Mouse (Mus musculus) embryonic facial prominence, embryonic 15.5 days (tissue): ENCODE results near the gene Etl4. TPM values are rescaled to one million over a fixed set of nuclear protein-coding genes. Genes with fewer than 3 reads are reported as not detected.
"Not testable (repeated sequence)": the region's sequence is repeated elsewhere in the genome, so short reads cannot be mapped to it uniquely, and the experiment has no call there.

Source experiments
- ATAC-seq: fragments of 200-750 bp; cut with Nextera tagmentation; 2 replicates; pipeline ENCODE4 v1.8.0; 2017; ENCODE audit warnings: low read depth, moderate TSS enrichment; ENCODE audit not compliant: insufficient number of reproducible peaks, low FRiP score, low TSS enrichment
- H3K27ac ChIP-seq: fragments of 300-500 bp; sonication (generic); replicated peaks from 2 replicates; pipeline ENCODE4 v1.5.1; 2015; ENCODE audit warnings: mild to moderate bottlenecking, inconsistent platforms
- H3K27me3 ChIP-seq: fragments of 300-500 bp; sonication (generic); 2 replicates; pipeline ENCODE4 v1.6.1; 2015; ENCODE audit warnings: inconsistent platforms
- H3K36me3 ChIP-seq: fragments of 300-500 bp; sonication (generic); 2 replicates; pipeline ENCODE4 v1.6.1; 2015; ENCODE audit warnings: mild to moderate bottlenecking, inconsistent platforms
- H3K4me1 ChIP-seq: fragments of 300-500 bp; sonication (generic); 2 replicates; pipeline ENCODE4 v1.6.1; 2015; ENCODE audit warnings: inconsistent platforms
- H3K4me2 ChIP-seq: fragments of 300-500 bp; sonication (generic); replicated peaks from 2 replicates; pipeline ENCODE4 v1.6.1; 2015; ENCODE audit warnings: mild to moderate bottlenecking, inconsistent platforms
- H3K4me3 ChIP-seq: fragments of 300-500 bp; sonication (generic); replicated peaks from 2 replicates; pipeline ENCODE4 v1.5.1; 2015; ENCODE audit warnings: mild to moderate bottlenecking, inconsistent platforms
- H3K9ac ChIP-seq: fragments of 300-500 bp; sonication (generic); 2 replicates; pipeline ENCODE4 v1.6.1; 2015; ENCODE audit warnings: inconsistent platforms
- H3K9me3 ChIP-seq: fragments of 300-500 bp; sonication (generic); replicated peaks from 2 replicates; pipeline ENCODE4 v1.6.1; 2016; ENCODE audit warnings: inconsistent platforms
- WGBS: fragments of 180-500 bp; shearing (Covaris S2); methylation state at CpG from one replicate; pipeline ENCODE4 v1.1.7; 2015; 5-methylcytosine and 5-hydroxymethylcytosine counted together
- polyA plus RNA-seq: library from polyadenylated mRNA; unstranded; fragments of >200 nt; fragmentation: Nextera tagmentation; extraction: Ambion mirVana; gene quantifications from 2 replicates; pipeline ENCODE4 v1.2.1, GENCODE M21; 2015

Etl4 gene
- polyA plus RNA-seq, 1 experiment from 2014 or later, result 39.0 TPM

DNA sequence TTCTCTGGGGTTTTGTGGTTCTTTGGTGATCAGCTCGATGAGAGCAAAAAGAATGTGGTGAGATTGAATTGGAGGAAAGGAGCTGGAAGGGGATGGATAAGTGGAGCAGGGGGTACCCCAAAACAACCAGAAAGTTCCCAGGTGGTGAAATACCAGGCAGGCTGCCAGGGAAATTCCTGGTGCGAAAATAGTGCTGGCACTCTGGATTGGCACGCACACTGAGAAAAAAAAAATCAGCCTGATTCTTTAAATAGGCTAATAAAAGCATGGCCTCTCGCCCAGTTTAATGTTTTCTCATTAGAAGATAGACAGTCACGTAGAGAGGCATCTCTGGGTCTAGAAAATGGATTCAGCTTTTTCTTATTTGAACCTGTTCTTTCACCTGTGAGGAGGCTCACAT lies 258.0 kb downstream of the Etl4 start:
- Histone ChIP-seq H3K9ac (no peak overlapping the region), H3K4me3 (no peak overlapping the region), H3K27me3 (no peaks in the 10 kb centered on the region), H3K4me2 (no peak overlapping the region), H3K36me3 (no peaks in the 10 kb centered on the region), H3K4me1 (no peaks in the 10 kb centered on the region), H3K9me3 (no peaks in the 10 kb centered on the region), H3K27ac (no peak overlapping the region)
- no peak for ATAC-seq
- WGBS, result 55% methylated on average over 5 of the region's 5 CpGs

DNA sequence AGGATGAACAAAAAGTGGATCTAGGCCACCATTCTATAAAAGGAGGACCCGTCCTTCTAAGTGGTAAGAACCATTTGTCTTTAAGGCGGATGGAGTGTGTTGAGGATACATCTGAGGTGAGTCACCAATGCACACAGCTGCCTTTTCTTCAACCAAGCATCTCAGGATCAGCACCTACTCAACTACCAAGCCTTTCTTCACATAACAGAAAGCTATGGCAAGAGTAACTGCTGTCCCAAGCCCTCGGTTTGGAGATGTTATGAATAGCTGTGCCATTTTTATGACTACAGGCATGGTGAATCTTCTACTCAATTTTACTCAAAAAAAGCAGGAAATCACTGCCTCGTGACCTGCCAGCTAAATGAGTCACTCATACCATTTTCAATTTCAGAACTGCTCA lies 258.6 kb downstream of the Etl4 start:
- no peak overlapping the region for H3K27ac ChIP-seq
- no peak overlapping the region for H3K9ac ChIP-seq
- WGBS, result 82% methylated on average over 4 of the region's 4 CpGs
- H3K4me3 ChIP-seq, result no peak overlapping the region
- no peaks in the 10 kb centered on the region for H3K9me3 ChIP-seq
- ATAC-seq, result no peak
- H3K4me1 ChIP-seq, result no peaks in the 10 kb centered on the region
- H3K36me3 ChIP-seq, result no peaks in the 10 kb centered on the region
- no peaks in the 10 kb centered on the region for H3K27me3 ChIP-seq
- no peak overlapping the region for H3K4me2 ChIP-seq

DNA sequence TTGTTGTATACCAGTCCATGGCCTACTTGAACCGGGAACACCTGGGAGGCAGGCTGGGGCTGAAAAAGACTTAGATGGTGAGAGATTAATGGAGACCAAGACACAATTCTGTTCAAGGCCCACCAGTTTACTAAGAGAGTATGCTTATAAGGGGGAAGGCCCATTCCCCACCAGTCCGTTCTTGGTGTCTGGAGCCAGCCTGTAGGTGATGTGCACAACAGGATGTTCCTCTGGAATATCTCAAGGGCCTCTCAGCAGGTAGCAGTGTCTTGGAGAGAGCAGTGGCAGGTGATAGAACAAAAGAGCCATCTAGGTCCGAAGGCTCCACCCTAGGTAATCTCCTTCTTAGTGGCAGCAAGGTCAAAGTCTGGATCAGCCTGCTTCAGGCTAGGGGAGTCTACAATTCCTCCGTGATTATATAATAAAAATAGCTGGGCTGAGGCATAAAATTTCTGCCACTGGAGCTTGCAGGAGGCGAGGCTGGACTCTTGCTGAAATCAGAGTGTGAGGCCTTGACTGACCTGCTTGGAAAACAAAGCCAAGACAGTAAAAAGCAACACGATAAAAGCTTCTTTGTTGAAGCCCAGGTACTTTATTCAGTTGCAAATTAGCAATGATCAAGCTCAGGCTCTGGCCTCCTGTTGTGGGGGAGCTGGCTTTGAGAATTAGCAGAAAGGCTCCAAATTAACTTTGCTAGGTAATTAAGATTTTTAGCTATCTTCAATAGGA lies 267.0 kb downstream of the Etl4 start:
- WGBS, result 76% methylated on average over 6 of the region's 6 CpGs
- not testable (repeated sequence) for H3K4me3 ChIP-seq, H3K9ac ChIP-seq, H3K9me3 ChIP-seq, H3K4me2 ChIP-seq, H3K36me3 ChIP-seq, H3K27me3 ChIP-seq, H3K4me1 ChIP-seq, H3K27ac ChIP-seq, ATAC-seq

DNA sequence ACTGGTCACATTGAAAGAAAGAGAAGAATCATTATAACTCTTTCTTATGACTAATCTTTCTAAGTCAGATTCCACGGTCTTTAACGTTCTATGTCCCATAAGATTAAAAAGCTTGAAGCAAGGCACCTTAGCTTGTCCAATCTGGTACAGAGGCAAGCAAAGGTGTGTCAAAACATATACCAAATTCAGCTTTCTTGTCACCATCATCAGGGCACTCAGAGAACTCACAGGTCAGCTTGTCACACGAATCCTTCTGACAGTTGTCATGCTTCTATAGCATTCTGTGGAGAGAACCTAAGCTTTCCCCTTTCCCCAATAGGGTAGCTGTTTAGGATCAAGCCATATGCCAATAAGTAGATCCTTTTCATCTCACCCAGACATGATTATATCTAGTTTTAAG lies 267.7 kb downstream of the Etl4 start:
- not testable (repeated sequence) for H3K4me1 ChIP-seq, H3K27me3 ChIP-seq, H3K4me2 ChIP-seq, H3K9ac ChIP-seq, H3K9me3 ChIP-seq, H3K4me3 ChIP-seq, ATAC-seq, H3K27ac ChIP-seq, H3K36me3 ChIP-seq
- WGBS, result 88% methylated on average over 3 of the region's 3 CpGs

DNA sequence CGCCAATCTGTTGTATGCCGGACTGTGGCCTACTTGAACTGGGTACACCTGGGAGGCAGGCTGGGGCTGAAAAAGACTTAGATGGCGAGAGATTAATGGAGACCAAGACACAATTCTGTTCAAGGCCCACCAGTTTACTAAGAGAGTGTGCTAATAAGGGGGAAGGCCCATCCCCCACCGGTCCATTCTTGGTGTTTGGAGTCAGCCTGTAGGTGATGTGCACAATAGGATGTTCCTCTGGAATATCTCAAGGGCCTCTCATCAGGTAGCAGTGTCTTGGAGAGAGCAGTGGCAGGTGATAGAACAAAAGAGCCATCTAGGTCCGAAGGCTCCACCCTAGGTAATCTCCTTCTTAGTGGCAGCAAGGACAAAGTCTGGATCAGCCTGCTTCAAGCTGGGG lies 271.0 kb downstream of the Etl4 start:
- H3K4me2 ChIP-seq, H3K9me3 ChIP-seq, H3K27me3 ChIP-seq, H3K9ac ChIP-seq, H3K4me1 ChIP-seq, H3K4me3 ChIP-seq, H3K27ac ChIP-seq, H3K36me3 ChIP-seq, ATAC-seq: not testable (repeated sequence)
- WGBS, result 91% methylated on average over 5 of the region's 5 CpGs

DNA sequence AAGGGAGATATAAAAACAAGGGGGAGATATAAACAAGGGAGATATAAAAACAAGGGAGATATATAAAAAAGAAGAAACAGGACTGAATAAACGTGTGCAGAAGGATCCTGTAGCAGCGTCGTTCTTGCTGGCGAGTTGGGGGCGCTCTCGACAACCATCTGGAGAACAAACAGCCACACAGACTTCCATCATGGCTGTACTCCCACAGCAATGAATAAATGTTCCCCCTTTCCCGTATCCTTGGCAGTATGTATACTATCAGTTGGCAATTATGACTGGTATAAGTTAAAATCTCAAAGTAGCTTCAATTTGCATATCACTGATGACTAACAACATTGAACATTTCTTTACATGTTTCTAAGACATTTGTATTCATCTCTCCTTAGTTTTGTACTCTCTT lies 277.6 kb downstream of the Etl4 start:
- not testable (repeated sequence) for H3K27me3 ChIP-seq, H3K9ac ChIP-seq, H3K4me3 ChIP-seq, H3K4me2 ChIP-seq, ATAC-seq, H3K4me1 ChIP-seq, H3K27ac ChIP-seq, H3K9me3 ChIP-seq, H3K36me3 ChIP-seq
- 87% methylated on average over 7 of the region's 7 CpGs for WGBS

DNA sequence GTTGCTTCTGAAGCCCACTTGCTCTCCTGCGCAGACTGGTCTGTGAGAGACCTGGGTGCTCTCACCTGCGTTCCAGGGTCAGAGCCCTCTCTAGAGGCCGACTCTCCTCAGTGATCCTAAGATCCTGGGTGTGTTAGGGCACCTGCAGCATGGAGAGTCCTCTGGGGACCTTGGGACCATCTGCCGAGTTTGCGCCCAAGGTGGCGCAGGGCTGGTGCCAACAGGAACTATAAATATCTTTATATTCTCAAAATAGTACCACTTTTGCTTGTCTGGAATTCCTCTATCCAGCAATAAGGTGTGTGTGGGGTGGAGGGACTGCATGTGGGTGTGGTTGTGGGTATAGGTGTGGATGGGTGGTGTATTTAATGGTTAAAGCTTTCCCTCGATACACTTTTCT lies 293.4 kb downstream of the Etl4 start:
- Histone ChIP-seq H3K27ac (no peak overlapping the region), H3K4me3 (no peak overlapping the region), H3K9me3 (no peaks in the 10 kb centered on the region), H3K27me3 (no peaks in the 10 kb centered on the region), H3K4me2 (no peak overlapping the region), H3K4me1 (no peaks in the 10 kb centered on the region), H3K36me3 (no peaks in the 10 kb centered on the region), H3K9ac (no peak overlapping the region)
- 84% methylated on average over 7 of the region's 7 CpGs for WGBS
- ATAC-seq, result no peak

DNA sequence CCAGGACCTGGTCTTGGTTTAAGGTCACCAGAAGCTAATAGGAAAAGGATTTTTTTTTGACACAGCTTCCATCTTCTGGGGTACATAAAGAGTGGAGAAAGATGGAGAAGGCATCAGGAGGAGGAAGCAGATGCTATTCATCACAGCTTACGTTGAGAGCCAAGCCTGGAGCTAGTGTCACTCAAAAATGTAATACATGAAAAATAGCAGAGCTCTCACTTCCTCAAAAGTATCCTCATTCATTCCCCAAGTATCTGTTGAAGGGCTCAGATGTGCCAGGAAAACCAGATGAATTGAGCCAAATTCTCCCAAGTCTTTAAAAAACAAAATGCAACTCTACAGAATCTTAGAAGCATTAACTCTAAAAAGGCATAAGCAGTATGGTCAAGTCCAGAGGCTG lies 297.1 kb downstream of the Etl4 start:
- Histone ChIP-seq H3K9ac (no peak overlapping the region), H3K36me3 (no peaks in the 10 kb centered on the region), H3K27ac (no peak overlapping the region), H3K27me3 (no peaks in the 10 kb centered on the region), H3K4me2 (no peak overlapping the region), H3K4me3 (no peak overlapping the region), H3K4me1 (no peaks in the 10 kb centered on the region), H3K9me3 (no peaks in the 10 kb centered on the region)
- ATAC-seq, result no peak
- WGBS, result 41% methylated on average over 1 of the region's 1 CpGs

DNA sequence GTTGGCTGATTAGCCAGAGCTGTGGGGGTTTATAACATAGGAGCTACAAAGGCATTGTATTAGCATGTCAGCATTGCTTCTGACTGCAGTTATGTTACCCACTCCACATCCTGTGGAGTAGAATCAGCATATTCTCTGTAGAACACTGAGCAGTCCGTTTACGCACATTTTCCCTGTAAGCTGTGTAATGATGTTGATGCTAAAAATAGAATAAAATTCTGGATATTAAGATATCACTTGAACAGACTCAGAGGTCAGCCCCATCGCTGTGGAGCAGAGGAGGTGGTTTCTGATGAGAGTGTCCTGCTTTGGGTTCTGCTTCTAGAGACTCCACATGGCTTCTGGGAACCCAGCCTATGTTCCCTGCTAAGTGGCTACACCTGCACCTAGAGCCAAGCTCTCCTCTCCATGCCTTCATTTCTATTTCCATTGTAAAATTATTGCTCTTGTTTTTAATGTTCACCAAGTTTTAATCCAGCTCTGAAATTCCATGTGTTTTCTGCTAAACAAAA lies 299.2 kb downstream of the Etl4 start:
- no peak for ATAC-seq
- H3K36me3 ChIP-seq, result no peaks in the 10 kb centered on the region
- H3K27ac ChIP-seq, result no peak overlapping the region
- 72% methylated on average over 3 of the region's 3 CpGs for WGBS
- H3K4me3 ChIP-seq, result no peak overlapping the region
- H3K27me3 ChIP-seq, result no peaks in the 10 kb centered on the region
- no peaks in the 10 kb centered on the region for H3K9me3 ChIP-seq
- H3K9ac ChIP-seq, result no peak overlapping the region
- no peaks in the 10 kb centered on the region for H3K4me1 ChIP-seq
- no peak overlapping the region for H3K4me2 ChIP-seq

DNA sequence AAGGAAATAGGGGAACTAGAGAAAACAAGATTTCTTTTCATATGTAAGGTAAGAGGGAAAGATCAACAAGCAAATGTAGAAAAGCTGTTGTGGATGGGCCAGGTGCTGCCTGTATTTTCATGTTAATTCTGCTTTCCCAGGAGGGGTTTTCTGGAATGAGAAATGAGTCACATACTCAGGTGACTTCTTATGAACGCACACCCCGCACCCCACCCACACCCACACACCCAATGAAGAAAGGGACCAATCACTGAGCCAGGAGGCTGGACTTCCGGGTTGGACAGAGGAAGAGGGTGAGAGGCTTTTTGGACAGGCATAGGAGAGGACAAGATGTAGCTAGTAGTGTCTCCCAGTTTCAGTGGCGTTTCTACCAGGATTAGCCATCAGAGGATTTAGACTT lies 299.8 kb downstream of the Etl4 start:
- WGBS, result 49% methylated on average over 4 of the region's 4 CpGs
- H3K4me1 ChIP-seq, result no peaks in the 10 kb centered on the region

DNA sequence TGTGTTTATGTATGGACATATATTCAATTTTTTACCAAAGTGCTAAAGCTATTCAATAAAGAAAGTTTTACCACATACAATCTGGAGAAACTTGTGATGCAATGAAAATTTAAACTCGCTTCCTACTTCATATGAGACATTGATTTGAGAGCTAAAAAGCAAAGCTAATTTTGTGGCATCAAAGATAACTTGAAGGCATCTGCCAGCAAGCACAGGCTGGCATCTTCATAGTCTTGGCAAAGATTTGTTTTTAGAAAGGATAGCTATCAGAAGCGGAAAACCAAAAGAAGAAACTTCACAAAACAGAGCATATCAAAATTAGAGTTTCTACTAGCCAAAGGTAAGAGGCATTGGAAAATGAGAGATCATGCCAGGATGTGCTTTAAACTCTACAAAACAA lies 306.7 kb downstream of the Etl4 start:
- ATAC-seq, result no peak
- H3K9me3 ChIP-seq, result no peaks in the 10 kb centered on the region
- no peaks in the 10 kb centered on the region for H3K36me3 ChIP-seq
- no peak overlapping the region for H3K9ac ChIP-seq
- H3K4me2 ChIP-seq, result no peak overlapping the region
- no peak overlapping the region for H3K4me3 ChIP-seq
- no peak overlapping the region for H3K27ac ChIP-seq
- H3K4me1 ChIP-seq, result no peaks in the 10 kb centered on the region
- H3K27me3 ChIP-seq, result no peaks in the 10 kb centered on the region
- 89% methylated on average over 2 of the region's 2 CpGs for WGBS

More for the DNA sequence above, 299.8 kb downstream of the Etl4 start:
- no peak overlapping the region for H3K4me3 ChIP-seq
- no peaks in the 10 kb centered on the region for H3K9me3 ChIP-seq
- no peak overlapping the region for H3K4me2 ChIP-seq
- H3K27me3 ChIP-seq, result no peaks in the 10 kb centered on the region
- no peak overlapping the region for H3K27ac ChIP-seq
- H3K36me3 ChIP-seq, result no peaks in the 10 kb centered on the region
- no peak overlapping the region for H3K9ac ChIP-seq
- ATAC-seq, result no peak

DNA sequence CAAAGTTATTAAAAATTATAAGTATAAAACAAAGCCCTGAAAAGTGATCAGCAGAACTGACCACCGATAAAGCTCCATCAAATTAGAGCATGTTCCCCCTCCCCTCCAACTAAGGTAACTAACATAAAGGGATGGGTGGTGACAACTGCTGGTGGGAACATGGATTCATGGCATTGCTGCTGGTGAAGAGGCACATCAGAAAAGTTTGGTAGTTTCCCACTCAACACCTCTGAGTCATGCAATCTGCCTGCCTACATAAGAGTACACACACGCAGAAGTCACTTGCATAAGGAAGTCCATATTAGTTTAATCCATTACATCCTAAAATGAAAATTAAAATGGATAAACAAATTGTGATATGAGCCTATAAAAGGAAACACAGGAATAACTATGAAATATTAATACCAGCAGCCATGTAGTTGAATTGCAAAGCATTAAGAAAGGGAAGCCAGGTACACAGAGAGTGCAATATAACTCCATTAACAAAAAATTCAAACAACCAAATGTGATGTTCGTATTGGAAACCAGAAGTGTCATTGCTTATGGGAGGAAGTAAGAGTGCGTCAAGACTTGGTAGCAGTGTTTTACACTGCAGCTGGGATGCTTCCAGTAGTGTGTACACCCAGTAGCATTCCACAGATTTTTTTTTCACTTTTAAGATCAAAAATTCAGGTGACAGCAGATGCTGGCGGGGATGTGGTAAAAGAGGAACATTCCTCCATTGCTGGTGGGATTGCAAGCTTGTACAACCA lies 307.3 kb downstream of the Etl4 start:
- no peak for ATAC-seq
- no peaks in the 10 kb centered on the region for H3K9me3 ChIP-seq
- H3K27me3 ChIP-seq, result no peaks in the 10 kb centered on the region
- no peak overlapping the region for H3K27ac ChIP-seq
- no peaks in the 10 kb centered on the region for H3K36me3 ChIP-seq
- no peak overlapping the region for H3K9ac ChIP-seq
- no peak overlapping the region for H3K4me2 ChIP-seq
- H3K4me1 ChIP-seq, result no peaks in the 10 kb centered on the region
- no peak overlapping the region for H3K4me3 ChIP-seq
- 84% methylated on average over 5 of the region's 5 CpGs for WGBS
